Mouse (Mus musculus) neutrophil, adult 83 days (primary cell): Measurements from ENCODE around the gene Med1. TPM values are rescaled to one million over a fixed set of nuclear protein-coding genes. Genes with fewer than 3 reads are reported as not detected.

Source experiments
- total RNA-seq, 2 experiments: library from RNA; stranded (reverse); gene quantifications; one replicate each; pipeline ENCODE4 v1.2.4; 2023

Gene Med1
- total RNA-seq: 10 to 100 TPM; 34.2 to 40.5 TPM

GRCm38 (mm10) chr11:98192901-98193805 lies at the start of gene Med1:
Gene Med1, minus strand, starts transcription at chr11:98193293.

GRCm38 (mm10) chr11:98202641-98203350 lies 9.7 kb upstream of the Med1 start, which contains the start of gene Cdk12:
Gene Cdk12, plus strand, starts transcription at chr11:98203059.

GRCm38 (mm10) chr11:98149786-98150624 lies 43.1 kb downstream of the Med1 start, which contains the start of gene Fbxl20:
Gene Fbxl20, minus strand, starts transcription at chr11:98150403.

Other genes with a start within 250 kb of the Med1 start
- gene Plxdc1, start 206.8 kb downstream of the Med1 start, total RNA-seq: 10 to 100 TPM; 10.2 to 11.1 TPM
- 10 to 100 TPM; 25.0 to 28.2 TPM for gene Arl5c, start 197.1 kb downstream of the Med1 start, total RNA-seq
- 1 to 10 TPM; 1.4 to 1.5 TPM for gene Cacnb1, start 170.3 kb downstream of the Med1 start, total RNA-seq
- 100 to 1,000 TPM; 699 to 703 TPM for gene Rpl19, start 166.6 kb downstream of the Med1 start, total RNA-seq
- gene Stac2, start 139.8 kb downstream of the Med1 start, total RNA-seq: not detected
- 10 to 100 TPM; 25.3 to 28.0 TPM for gene Fbxl20, start 42.9 kb downstream of the Med1 start, total RNA-seq
- gene Cdk12, start 9.8 kb upstream of the Med1 start, total RNA-seq: 10 to 100 TPM; 69.7 to 77.0 TPM
- not detected for gene Neurod2, start 136.4 kb upstream of the Med1 start, total RNA-seq
- not detected for gene Ppp1r1b, start 155.1 kb upstream of the Med1 start, total RNA-seq
- 10 to 100 TPM; 50.6 to 53.9 TPM for gene Stard3, start 165.1 kb upstream of the Med1 start, total RNA-seq
- under 1 TPM in 1 of 2 experiments, not detected in 1; 0.50 TPM for gene Tcap, start 190.5 kb upstream of the Med1 start, total RNA-seq
- gene Pnmt, start 193.2 kb upstream of the Med1 start, total RNA-seq: not detected
- gene Pgap3, start 207.2 kb upstream of the Med1 start, total RNA-seq: 1 to 10 TPM; 2.3 to 3.6 TPM
- gene Erbb2, start 219.2 kb upstream of the Med1 start, total RNA-seq: under 1 TPM in 1 of 2 experiments, not detected in 1; 0.13 TPM
- gene Mien1, start 245.7 kb upstream of the Med1 start, total RNA-seq: 10 to 100 TPM; 36.4 to 39.4 TPM